Mouse (Mus musculus) neural tube, embryonic 13.5 days (tissue): Measurements from ENCODE around the gene Erich2. TPM values are rescaled to one million over a fixed set of nuclear protein-coding genes. Genes with fewer than 3 reads are reported as not detected.
A peak's percentile ranks its signal among the peaks of the same experiment; 100 is the strongest.

Source experiments
- ATAC-seq: fragments of 200-750 bp; cut with Nextera tagmentation; 2 replicates; pipeline ENCODE4 v1.8.0; 2017; ENCODE audit warnings: low read depth, mild to moderate bottlenecking, moderate TSS enrichment, moderate library complexity
- H3K27ac ChIP-seq: fragments of 300-500 bp; sonication (generic); replicated peaks from 2 replicates; pipeline ENCODE4 v1.5.1; 2015; ENCODE audit warnings: moderate library complexity, mild to moderate bottlenecking, inconsistent platforms
- H3K27me3 ChIP-seq: fragments of 300-500 bp; sonication (generic); 2 replicates; pipeline ENCODE4 v1.6.1; 2015; ENCODE audit warnings: mild to moderate bottlenecking, inconsistent platforms
- H3K36me3 ChIP-seq: fragments of 300-500 bp; sonication (generic); 2 replicates; pipeline ENCODE4 v1.6.1; 2015; ENCODE audit warnings: mild to moderate bottlenecking, inconsistent platforms
- H3K4me1 ChIP-seq: fragments of 300-500 bp; sonication (generic); replicated peaks from 2 replicates; pipeline ENCODE4 v1.6.1; 2015; ENCODE audit warnings: inconsistent platforms
- H3K4me2 ChIP-seq: fragments of 300-500 bp; sonication (generic); 2 replicates; pipeline ENCODE4 v1.6.1; 2015; ENCODE audit warnings: inconsistent platforms, mild to moderate bottlenecking, moderate library complexity
- H3K4me3 ChIP-seq: fragments of 300-500 bp; sonication (generic); 2 replicates; pipeline ENCODE4 v1.5.1; 2015; ENCODE audit warnings: mild to moderate bottlenecking, inconsistent platforms
- H3K9ac ChIP-seq: fragments of 300-500 bp; sonication (generic); 2 replicates; pipeline ENCODE4 v1.6.1; 2015; ENCODE audit warnings: moderate library complexity, mild to moderate bottlenecking, inconsistent platforms
- H3K9me3 ChIP-seq: fragments of 300-500 bp; sonication (generic); 2 replicates; pipeline ENCODE4 v1.6.1; 2016; ENCODE audit warnings: inconsistent platforms
- WGBS: fragments of 180-500 bp; shearing (Covaris S2); methylation state at CpG from one replicate; pipeline ENCODE4 v1.1.7; 2015; 5-methylcytosine and 5-hydroxymethylcytosine counted together
- polyA plus RNA-seq: library from polyadenylated mRNA; unstranded; fragments of >200 nt; fragmentation: Nextera tagmentation; extraction: Ambion mirVana; gene quantifications from 2 replicates; pipeline ENCODE4 v1.2.1, GENCODE M21; 2015

The Erich2 gene
- polyA plus RNA-seq, 1 experiment from 2014 or later: 0.68 TPM

- Histone ChIP-seq H3K27ac (no peak overlapping the region), H3K4me1 (no peaks in the 10 kb centered on the region), H3K9me3 (no peaks in the 10 kb centered on the region), H3K4me3 (no peak overlapping the region), H3K9ac (no peak overlapping the region), H3K27me3 (no peaks in the 10 kb centered on the region), H3K4me2 (no peak overlapping the region), H3K36me3 (no peaks in the 10 kb centered on the region)
- 91% methylated on average over 2 of the region's 2 CpGs for WGBS
- ATAC-seq: no peak
These were observed 42.8 kb downstream of the Erich2 start for GRCm38 (mm10) chr2:70551446-70551845.

- H3K4me1 ChIP-seq: no peaks in the 10 kb centered on the region
- no peak overlapping the region for H3K4me2 ChIP-seq
- H3K9me3 ChIP-seq: no peaks in the 10 kb centered on the region
- H3K27ac ChIP-seq: no peak overlapping the region
- H3K36me3 ChIP-seq: no peaks in the 10 kb centered on the region
- H3K9ac ChIP-seq: no peak overlapping the region
- H3K27me3 ChIP-seq: no peaks in the 10 kb centered on the region
- no peak for ATAC-seq
- WGBS: 86% methylated on average over 15 of the region's 15 CpGs
- no peak overlapping the region for H3K4me3 ChIP-seq
These were observed 43.5 kb downstream of the Erich2 start for GRCm38 (mm10) chr2:70552067-70552598.

DNA sequence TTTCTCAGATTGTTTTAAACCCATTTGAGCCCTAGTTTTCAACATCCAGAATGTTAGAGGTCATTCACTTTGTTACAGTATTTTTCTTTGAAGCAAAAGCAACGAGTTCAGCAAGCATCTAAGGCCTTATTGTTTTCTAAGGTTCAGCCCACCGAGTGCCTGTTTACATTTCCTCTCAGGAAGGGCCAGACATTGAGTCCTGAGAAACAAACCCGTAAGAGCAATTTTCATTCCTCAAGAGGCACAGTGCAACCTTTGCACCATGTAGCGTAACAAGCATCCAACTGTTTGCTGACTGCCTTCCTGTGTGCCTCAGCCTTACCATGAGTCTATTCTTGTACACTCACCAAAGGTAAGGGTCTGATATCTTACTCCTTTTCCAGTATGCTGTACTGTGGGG lies 44.2 kb downstream of the Erich2 start, which contains the start of gene Gad1:
Gad1 (plus strand) TSS at position 301 of the 400 bp plus-strand sequence.
- no peaks in the 10 kb centered on the region for H3K4me1 ChIP-seq
- H3K9me3 ChIP-seq: no peaks in the 10 kb centered on the region
- no peak for ATAC-seq
- H3K4me3 ChIP-seq: no peak within 1 kb of the TSS
- H3K27ac ChIP-seq: no peak within 1 kb of the TSS
- H3K9ac ChIP-seq: no peak within 1 kb of the TSS
- no peaks in the 10 kb centered on the region for H3K27me3 ChIP-seq
- no peaks in the 10 kb centered on the region for H3K36me3 ChIP-seq
- H3K4me2 ChIP-seq: no peak within 1 kb of the TSS
- 59% methylated on average over 4 of the region's 4 CpGs for WGBS

DNA sequence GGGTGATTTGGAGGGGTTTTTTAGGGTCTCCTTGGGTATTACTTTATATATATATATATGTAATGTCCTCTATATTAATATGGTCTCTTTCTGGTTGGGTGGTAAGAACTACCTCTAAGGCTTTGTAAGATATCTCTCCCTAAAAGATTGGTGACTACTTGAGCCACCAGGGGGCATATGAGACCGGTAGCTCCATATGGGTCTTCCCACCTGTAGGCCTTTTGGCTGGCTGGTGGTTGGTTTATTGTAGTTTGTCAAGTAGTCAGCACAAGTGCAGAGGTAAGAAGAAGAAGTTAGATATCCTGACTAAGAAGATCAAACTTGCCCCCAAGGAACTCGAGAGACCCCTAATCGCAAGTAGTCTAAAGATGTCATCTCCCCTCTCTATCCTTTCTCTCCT lies 45.2 kb downstream of the Erich2 start:
- H3K4me1 ChIP-seq: no peaks in the 10 kb centered on the region
- ATAC-seq: no peak
- 76% methylated on average over 3 of the region's 3 CpGs for WGBS

GRCm38 (mm10) chr2:70558112-70558842 lies 49.7 kb downstream of the Erich2 start:
- Histone ChIP-seq H3K9ac (peak overlapping the region; percentile 61), H3K4me1 (peaks cover 34% of the 10 kb centered on the region), H3K27ac (peak overlapping the region; percentile 94), H3K4me2 (peak overlapping the region; percentile 64), H3K27me3 (peaks cover 47% of the 10 kb centered on the region), H3K9me3 (no peaks in the 10 kb centered on the region), H3K4me3 (peak overlapping the region; percentile 32), H3K36me3 (no peaks in the 10 kb centered on the region)
- peak; percentile 60; the same call in 1 of the 2 replicates for ATAC-seq
- 5% methylated on average over 16 of the region's 18 CpGs for WGBS

More for the DNA sequence above, 45.2 kb downstream of the Erich2 start:
- Histone ChIP-seq H3K4me2 (no peak overlapping the region), H3K4me3 (no peak overlapping the region), H3K27ac (no peak overlapping the region), H3K9ac (no peak overlapping the region), H3K27me3 (peaks cover 2% of the 10 kb centered on the region), H3K36me3 (no peaks in the 10 kb centered on the region), H3K9me3 (no peaks in the 10 kb centered on the region)

GRCm38 (mm10) chr2:70558843-70559451 lies 50.3 kb downstream of the Erich2 start:
- 9% methylated on average over 24 of the region's 24 CpGs for WGBS
- Histone ChIP-seq H3K27me3 (peaks cover 53% of the 10 kb centered on the region), H3K9ac (peak overlapping the region; percentile 82), H3K9me3 (no peaks in the 10 kb centered on the region), H3K4me1 (peaks cover 39% of the 10 kb centered on the region), H3K27ac (peak overlapping the region; percentile 94), H3K4me3 (peak overlapping the region; percentile 32), H3K36me3 (no peaks in the 10 kb centered on the region), H3K4me2 (peak overlapping the region; percentile 64)
- ATAC-seq: no peak

GRCm38 (mm10) chr2:70559520-70559919 lies 50.9 kb downstream of the Erich2 start:
- Histone ChIP-seq H3K9ac (peak overlapping the region; percentile 82), H3K27me3 (peaks cover 59% of the 10 kb centered on the region), H3K4me3 (peak overlapping the region; percentile 32), H3K36me3 (no peaks in the 10 kb centered on the region), H3K4me1 (peaks cover 41% of the 10 kb centered on the region), H3K27ac (peak overlapping the region; percentile 94), H3K9me3 (no peaks in the 10 kb centered on the region), H3K4me2 (peak overlapping the region; percentile 64)
- WGBS: 2% methylated on average over 13 of the region's 13 CpGs
- no peak for ATAC-seq

DNA sequence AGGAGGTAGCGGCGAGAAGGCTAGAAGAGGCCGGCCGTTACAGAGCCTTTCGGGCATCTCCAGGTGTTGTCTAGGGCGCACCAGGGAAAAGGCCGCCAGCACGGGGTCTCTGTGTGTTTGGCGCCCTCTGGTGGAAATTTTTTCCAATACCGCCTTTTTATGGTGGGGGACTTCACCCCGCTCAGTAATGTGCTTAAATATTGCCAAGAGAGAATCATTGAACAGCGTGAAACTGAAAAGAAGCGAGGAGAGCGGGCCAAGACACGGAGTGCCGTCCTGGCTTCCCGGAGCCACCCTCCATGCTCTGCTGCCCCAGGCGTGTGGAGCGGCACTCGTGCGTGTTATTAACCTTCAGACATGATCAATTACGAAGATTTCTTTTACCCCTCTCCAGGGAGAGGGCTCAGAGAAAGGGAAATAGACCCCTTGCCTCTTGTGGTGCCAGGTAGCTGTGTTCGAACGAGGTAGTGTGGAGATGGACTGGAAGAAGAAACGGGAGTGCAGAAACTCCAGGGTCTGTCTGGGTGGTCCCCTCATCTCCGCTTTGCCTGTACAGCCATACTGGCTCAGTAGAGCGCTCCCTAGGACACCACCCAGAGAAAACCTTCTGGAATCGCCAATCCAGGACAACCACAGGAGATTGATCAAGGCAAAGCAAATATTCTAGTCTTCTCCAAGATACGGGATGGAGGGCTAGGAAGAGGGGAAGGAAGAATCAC lies 52.6 kb downstream of the Erich2 start:
- under 1% methylated on average over 29 of the region's 29 CpGs for WGBS
- Histone ChIP-seq H3K27ac (peak overlapping the region; percentile 94), H3K9me3 (no peaks in the 10 kb centered on the region), H3K4me3 (peak overlapping the region; percentile 53), H3K9ac (peak overlapping the region; percentile 82), H3K4me2 (peak overlapping the region; percentile 64), H3K4me1 (peaks cover 54% of the 10 kb centered on the region), H3K36me3 (no peaks in the 10 kb centered on the region), H3K27me3 (peaks cover 76% of the 10 kb centered on the region)
- ATAC-seq: peak; percentile 57

- Histone ChIP-seq H3K4me1 (peaks cover 62% of the 10 kb centered on the region), H3K36me3 (no peaks in the 10 kb centered on the region), H3K27me3 (peaks cover 84% of the 10 kb centered on the region), H3K4me3 (peak overlapping the region; percentile 53), H3K9ac (peak overlapping the region; percentile 82), H3K27ac (peak overlapping the region; percentile 94), H3K4me2 (peak overlapping the region; percentile 64), H3K9me3 (no peaks in the 10 kb centered on the region)
- under 1% methylated on average over 40 of the region's 42 CpGs for WGBS
- peak; percentile 2; the same call in 1 of the 2 replicates for ATAC-seq
These were observed 53.4 kb downstream of the Erich2 start for GRCm38 (mm10) chr2:70562011-70562491.

DNA sequence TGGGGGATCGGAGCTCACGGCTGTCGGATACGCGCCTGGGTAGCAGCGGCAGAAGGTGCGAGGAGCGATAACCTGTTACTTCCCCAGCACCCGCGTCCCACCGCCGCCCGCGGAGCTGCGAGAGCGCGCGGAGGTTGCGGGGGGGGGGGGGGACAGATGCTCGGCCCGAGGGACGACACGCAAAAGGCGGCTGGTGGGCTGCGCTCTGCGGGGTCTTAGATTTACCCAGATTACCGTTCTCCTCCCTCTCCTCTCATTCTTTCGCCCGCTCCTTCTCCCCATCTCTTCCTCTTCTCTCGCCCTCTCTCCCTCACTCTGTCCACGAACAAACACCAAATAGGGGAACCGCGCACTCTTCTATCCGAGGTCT lies 54.0 kb downstream of the Erich2 start:
- Histone ChIP-seq H3K36me3 (no peaks in the 10 kb centered on the region), H3K4me2 (peak overlapping the region; percentile 64), H3K27ac (peak overlapping the region; percentile 94), H3K9ac (peak overlapping the region; percentile 82), H3K27me3 (peaks cover 89% of the 10 kb centered on the region), H3K9me3 (no peaks in the 10 kb centered on the region), H3K4me1 (peaks cover 67% of the 10 kb centered on the region), H3K4me3 (peak overlapping the region; percentile 53)
- under 1% methylated on average over 29 of the region's 34 CpGs for WGBS
- ATAC-seq: no peak

DNA sequence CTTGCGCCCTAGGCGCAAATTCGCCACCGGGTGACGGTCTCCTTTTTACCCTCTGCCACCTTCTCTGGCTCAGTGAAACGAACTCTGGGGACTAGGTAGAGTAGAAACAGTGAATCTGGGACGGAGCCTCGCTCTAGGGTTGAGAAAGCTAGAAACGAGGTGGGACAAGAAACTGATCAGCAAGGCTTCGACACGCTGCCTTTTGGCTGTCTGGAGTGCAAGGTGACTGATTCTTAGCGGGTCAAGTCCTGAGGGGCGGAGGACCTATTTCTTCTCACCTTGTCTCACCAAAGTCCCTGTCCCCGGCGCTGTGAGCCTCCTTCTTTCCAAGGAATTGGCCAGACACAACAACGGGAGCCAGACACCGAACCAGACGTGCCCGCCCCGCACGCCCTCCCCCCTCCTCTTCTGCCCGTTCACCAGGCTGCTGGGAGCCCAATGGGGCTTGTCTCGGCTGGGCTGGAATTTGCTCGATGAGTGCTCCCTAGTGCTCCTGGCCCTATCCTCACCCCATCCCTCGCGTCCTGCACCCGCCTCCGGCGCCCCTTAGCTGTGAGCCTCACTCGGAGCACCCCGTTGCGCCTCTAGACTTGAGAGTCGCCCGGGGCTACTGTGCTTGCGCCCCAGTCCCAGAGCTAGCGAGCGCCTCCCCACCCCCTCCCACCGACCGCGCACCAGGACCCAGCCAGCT lies 54.5 kb downstream of the Erich2 start:
- Histone ChIP-seq H3K9me3 (no peaks in the 10 kb centered on the region), H3K36me3 (no peaks in the 10 kb centered on the region), H3K27ac (peak overlapping the region; percentile 94), H3K4me2 (peak overlapping the region; percentile 64), H3K4me1 (peaks cover 73% of the 10 kb centered on the region), H3K9ac (peak overlapping the region; percentile 82), H3K4me3 (peak overlapping the region; percentile 53), H3K27me3 (peaks cover 92% of the 10 kb centered on the region)
- under 1% methylated on average over 40 of the region's 40 CpGs for WGBS
- peak; percentile 10 for ATAC-seq
